Mouse (Mus musculus) myocyte (in vitro differentiated cells): ENCODE data around the gene Aip. TPM values are rescaled to one million over a fixed set of nuclear protein-coding genes. Genes with fewer than 3 reads are reported as not detected.
A peak's percentile ranks its signal among the peaks of the same experiment; 100 is the strongest.

Experiments
- H3K27me3 ChIP-seq: one replicate; pipeline ENCODE4 v1.6.1; 2011; ENCODE audit not compliant: control insufficient read depth, insufficient read depth, insufficient read length
- H3K36me3 ChIP-seq: one replicate; pipeline ENCODE4 v1.6.1; 2011; ENCODE audit not compliant: control insufficient read depth, insufficient read depth
- H3K4me2 ChIP-seq: one replicate; pipeline ENCODE4 v1.6.1; 2011; ENCODE audit warnings: low read depth, control low read depth
- H3K4me3 ChIP-seq: one replicate; pipeline ENCODE4 v1.5.1; 2011; ENCODE audit warnings: mild to moderate bottlenecking, control low read depth, moderate library complexity
- H3K79me2 ChIP-seq: one replicate; pipeline ENCODE4 v1.6.1; 2011; ENCODE audit not compliant: control insufficient read depth, insufficient read depth
- H3ac ChIP-seq: one replicate; pipeline ENCODE4 v1.6.1; 2011; ENCODE audit not compliant: control insufficient read depth, insufficient read length
- CEBPB ChIP-seq: IDR thresholded peaks from 2 replicates; pipeline ENCODE4 v1.6.1; 2011; ENCODE audit warnings: mild to moderate bottlenecking, moderate library complexity; ENCODE audit not compliant: poor library complexity, insufficient read depth, severe bottlenecking
- E2F4 ChIP-seq: IDR thresholded peaks from one replicate; pipeline ENCODE4 v1.6.1; 2011; ENCODE audit warnings: mild to moderate bottlenecking, control low read depth, moderate library complexity; ENCODE audit not compliant: insufficient read depth
- MAX ChIP-seq: IDR thresholded peaks from one replicate; pipeline ENCODE4 v1.6.1; 2011; ENCODE audit warnings: low read depth, mild to moderate bottlenecking, control low read depth
- MYOD1 ChIP-seq, 3 experiments: IDR thresholded peaks; one replicate each; pipeline ENCODE4 v1.6.1; 2011; ENCODE audit warnings: control low read depth in 2 of 3, low read depth in 2 of 3, mild to moderate bottlenecking in 2 of 3, moderate library complexity in 1 of 3; ENCODE audit not compliant: insufficient read length in 2 of 3, control insufficient read depth in 1 of 3
- MYOG ChIP-seq, 3 experiments: IDR thresholded peaks; one replicate each; pipeline ENCODE4 v1.6.1; 2011; ENCODE audit warnings: control low read depth in 2 of 3, low read depth in 2 of 3, mild to moderate bottlenecking in 2 of 3; ENCODE audit not compliant: insufficient read length in 2 of 3, control insufficient read depth in 1 of 3, insufficient read depth in 1 of 3
- POLR2A ChIP-seq: IDR thresholded peaks from one replicate; pipeline ENCODE4 v1.6.1; 2011; ENCODE audit warnings: low read depth, mild to moderate bottlenecking, control low read depth, moderate library complexity; ENCODE audit not compliant: insufficient read length
- POLR2AphosphoS2 ChIP-seq: IDR thresholded peaks from one replicate; pipeline ENCODE4 v1.6.1; 2011; ENCODE audit warnings: low read depth, control low read depth; ENCODE audit not compliant: insufficient read length
- REST ChIP-seq: IDR thresholded peaks from one replicate; pipeline ENCODE4 v1.6.1; 2011; ENCODE audit warnings: mild to moderate bottlenecking, control low read depth, moderate library complexity; ENCODE audit not compliant: insufficient read depth, insufficient read length
- SRF ChIP-seq: IDR thresholded peaks from one replicate; pipeline ENCODE4 v1.6.1; 2011; ENCODE audit warnings: low read depth; ENCODE audit not compliant: control insufficient read depth, insufficient read length
- TCF12 ChIP-seq: IDR thresholded peaks from one replicate; pipeline ENCODE4 v1.6.1; 2011; ENCODE audit warnings: mild to moderate bottlenecking, control low read depth; ENCODE audit not compliant: poor library complexity, insufficient read depth, severe bottlenecking
- TCF3 ChIP-seq: IDR thresholded peaks from one replicate; pipeline ENCODE4 v1.6.1; 2011; ENCODE audit warnings: low read depth, control low read depth; ENCODE audit not compliant: insufficient read length
- USF1 ChIP-seq: IDR thresholded peaks from one replicate; pipeline ENCODE4 v1.6.1; 2011; ENCODE audit warnings: low read depth, mild to moderate bottlenecking, control low read depth, moderate library complexity
- polyA plus RNA-seq: library from polyadenylated mRNA; unstranded; fragments of >200 nt; fragmentation: generic; extraction: Trizol; gene quantifications from one replicate; pipeline ENCODE4 v1.2.1, GENCODE M21; 2012; ENCODE audit warnings: missing spikeins

Aip gene
- polyA plus RNA-seq, 1 experiment, result 250 TPM

DNA sequence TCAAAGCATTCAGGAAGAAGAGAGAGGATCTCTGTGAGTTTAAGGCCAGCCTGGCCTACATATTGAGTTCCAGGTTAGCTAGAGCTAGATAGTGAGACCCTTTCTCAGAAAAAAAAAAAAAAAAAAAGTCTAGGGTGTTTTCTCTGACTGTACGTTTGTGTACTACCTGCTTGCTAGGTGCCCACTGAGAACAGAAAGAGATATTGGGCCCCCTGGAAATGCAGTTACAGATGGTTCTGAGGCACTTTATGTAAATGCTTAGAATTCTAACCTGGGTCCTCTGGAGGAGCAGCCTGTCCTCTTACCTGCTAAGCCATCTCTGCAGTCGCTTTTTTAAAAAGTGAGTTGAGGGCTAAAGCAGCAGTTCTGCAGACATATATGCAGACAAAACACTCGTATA, 29.9 kb downstream of the Aip start:
- no peak overlapping the region for H3K4me2 ChIP-seq
- no peaks in the 10 kb centered on the region for H3K27me3 ChIP-seq
- peak overlapping the region; percentile 57 for H3K4me3 ChIP-seq
- TF ChIP-seq POLR2AphosphoS2 (no peak), CEBPB (no peak), MYOD1 (IDR thresholded peaks at IDR 0.05; ENCODE audit: control insufficient read depth in 1 of 3, insufficient read length in 2 of 3, low read depth in 2 of 3) (no peak), POLR2A (no peak), REST (no peak), MAX (no peak)
- H3K79me2 ChIP-seq, result peaks cover 15% of the 10 kb centered on the region
- no peaks in the 10 kb centered on the region for H3K36me3 ChIP-seq
- no peak overlapping the region for H3ac ChIP-seq

DNA sequence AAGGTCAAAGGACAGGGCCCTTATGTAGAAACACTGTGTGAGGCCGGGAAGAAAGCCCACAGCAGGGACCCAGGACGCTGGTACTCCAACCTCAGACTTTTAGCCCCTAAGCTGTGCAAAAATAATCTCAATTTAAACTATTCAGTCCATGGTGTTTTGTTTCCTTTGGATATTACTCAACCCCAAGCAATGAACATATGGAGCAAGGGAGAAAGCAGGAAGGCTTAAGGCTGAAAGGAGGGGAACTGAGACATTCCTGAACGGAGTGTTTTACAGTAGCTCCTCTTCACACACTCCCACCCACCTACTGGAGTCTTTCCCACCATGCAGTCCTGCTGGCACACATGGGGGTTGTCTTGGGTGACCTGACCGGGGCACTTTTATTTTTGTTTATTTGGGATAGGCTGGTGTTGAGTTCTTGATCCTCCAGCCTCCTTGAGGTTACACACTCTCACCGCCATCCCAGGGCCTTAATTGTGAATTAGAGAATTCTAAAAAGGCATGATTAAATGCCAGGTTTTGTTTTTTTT, 30.8 kb downstream of the Aip start:
- peaks cover 11% of the 10 kb centered on the region for H3K79me2 ChIP-seq
- no peaks in the 10 kb centered on the region for H3K36me3 ChIP-seq
- peak overlapping the region; percentile 70 for H3K4me2 ChIP-seq
- no peak overlapping the region for H3K4me3 ChIP-seq
- TF ChIP-seq CEBPB, result peak; percentile 63; the same call in 1 of the 2 replicates
- no peak for TF ChIP-seq TCF3
- no peaks in the 10 kb centered on the region for H3K27me3 ChIP-seq
- H3ac ChIP-seq, result no peak overlapping the region

DNA sequence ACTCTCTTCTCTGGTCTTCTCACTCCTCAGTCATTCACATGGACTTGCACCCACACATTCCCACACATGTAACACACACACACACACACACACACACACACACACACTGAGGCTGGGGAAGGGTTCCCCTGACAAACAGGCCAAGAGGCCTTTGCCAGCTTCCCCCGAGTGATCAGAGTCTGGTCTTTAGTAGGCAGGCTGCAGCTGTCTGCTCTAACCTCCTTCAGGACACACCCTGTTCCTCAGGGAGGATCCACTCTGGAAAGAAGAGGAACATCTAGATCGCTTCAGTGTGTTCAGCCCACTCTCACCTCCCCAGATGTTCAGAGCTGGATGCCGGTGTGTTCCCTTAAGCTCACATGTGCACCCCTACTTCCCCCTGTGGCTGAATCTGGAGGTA, 31.3 kb downstream of the Aip start:
- no peaks in the 10 kb centered on the region for H3K27me3 ChIP-seq
- H3ac ChIP-seq, result no peak overlapping the region
- H3K4me2 ChIP-seq, result peak overlapping the region; percentile 70
- H3K36me3 ChIP-seq, result no peaks in the 10 kb centered on the region
- peak; percentile 23 for TF ChIP-seq POLR2A
- peak; percentile 44 for TF ChIP-seq TCF12
- no peak for TF ChIP-seq REST
- no peak for TF ChIP-seq SRF
- TF ChIP-seq MYOG (IDR thresholded peaks at IDR 0.05; ENCODE audit: control insufficient read depth in 1 of 3, insufficient read depth in 1 of 3, insufficient read length in 2 of 3, low read depth in 2 of 3), result peak; percentile 3 to 87 (median 83)
- peak; percentile 59 to 91 (median 75) for TF ChIP-seq MYOD1 (IDR thresholded peaks at IDR 0.05; ENCODE audit: control insufficient read depth in 1 of 3, insufficient read length in 2 of 3, low read depth in 2 of 3)
- TF ChIP-seq CEBPB, result no peak
- TF ChIP-seq TCF3, result no peak
- TF ChIP-seq E2F4, result no peak
- TF ChIP-seq POLR2AphosphoS2, result no peak
- no peak for TF ChIP-seq MAX
- TF ChIP-seq USF1, result no peak
- H3K79me2 ChIP-seq, result peaks cover 11% of the 10 kb centered on the region
- H3K4me3 ChIP-seq, result no peak overlapping the region

DNA sequence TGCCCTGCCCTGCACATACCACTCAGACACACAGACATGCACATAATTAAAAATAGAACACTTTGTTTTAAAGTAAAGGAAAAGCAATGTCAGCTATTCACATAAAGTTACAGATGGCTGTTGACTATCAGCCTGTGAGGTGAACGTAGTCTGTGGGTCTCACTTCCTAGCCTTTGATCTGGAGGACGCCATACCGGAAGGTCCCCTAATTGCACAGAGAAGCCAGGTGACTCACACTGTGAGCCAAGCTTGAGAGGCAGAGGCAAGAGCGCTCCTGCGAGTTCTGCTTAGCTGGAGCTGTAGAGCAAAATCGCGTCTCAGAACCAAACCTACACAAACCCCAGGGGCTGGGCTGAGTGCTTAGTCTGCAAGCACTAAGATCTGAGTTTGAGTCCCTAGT, 31.9 kb downstream of the Aip start:
- no peaks in the 10 kb centered on the region for H3K36me3 ChIP-seq
- peaks cover 11% of the 10 kb centered on the region for H3K79me2 ChIP-seq
- H3ac ChIP-seq, result no peak overlapping the region
- H3K4me3 ChIP-seq, result no peak overlapping the region
- H3K4me2 ChIP-seq, result peak overlapping the region; percentile 70
- no peak for TF ChIP-seq USF1
- TF ChIP-seq MAX, result no peak
- no peak for TF ChIP-seq REST
- TF ChIP-seq SRF, result no peak
- peak; percentile 9 for TF ChIP-seq POLR2A
- H3K27me3 ChIP-seq, result no peaks in the 10 kb centered on the region

DNA sequence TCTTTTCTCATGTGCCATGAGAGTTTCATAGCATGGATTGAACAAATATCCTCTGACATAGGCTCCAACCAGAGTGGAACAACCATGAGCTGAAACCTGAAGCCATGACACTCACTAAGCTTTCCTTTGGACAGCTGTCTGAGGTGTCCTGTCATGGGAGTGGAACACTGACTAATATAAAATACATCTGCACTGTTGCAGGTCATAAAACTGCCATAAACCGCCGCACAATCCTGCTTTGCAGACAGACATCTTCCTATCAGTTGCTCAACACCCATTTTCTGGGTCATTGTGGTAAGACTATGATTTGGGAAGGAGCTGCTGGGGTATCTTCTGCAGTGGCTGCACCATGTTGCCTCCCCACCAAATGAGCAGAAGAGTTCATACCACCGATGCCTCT, 32.9 kb downstream of the Aip start:
- H3K27me3 ChIP-seq, result no peaks in the 10 kb centered on the region
- H3K4me2 ChIP-seq, result peak overlapping the region; percentile 70
- no peak overlapping the region for H3ac ChIP-seq
- H3K4me3 ChIP-seq, result no peak overlapping the region
- H3K79me2 ChIP-seq, result peaks cover 3% of the 10 kb centered on the region
- no peaks in the 10 kb centered on the region for H3K36me3 ChIP-seq
- peak; percentile 4 for TF ChIP-seq TCF3
- TF ChIP-seq MAX, result no peak
- peak in 2 of 3 experiments; percentile 19 to 66 for TF ChIP-seq MYOG (IDR thresholded peaks at IDR 0.05; ENCODE audit: control insufficient read depth in 1 of 3, insufficient read depth in 1 of 3, insufficient read length in 2 of 3, low read depth in 2 of 3)
- peak; percentile 12 for TF ChIP-seq TCF12
- TF ChIP-seq POLR2A, result no peak
- TF ChIP-seq POLR2AphosphoS2, result no peak
- TF ChIP-seq MYOD1 (IDR thresholded peaks at IDR 0.05; ENCODE audit: control insufficient read depth in 1 of 3, insufficient read length in 2 of 3, low read depth in 2 of 3), result peak; percentile 67 to 78 (median 75)
- no peak for TF ChIP-seq E2F4
- TF ChIP-seq SRF, result no peak
- peak; percentile 96 for TF ChIP-seq CEBPB
